Mouse (Mus musculus): ENCODE data around the gene Stard8. TPM values are rescaled to one million over a fixed set of nuclear protein-coding genes. Genes with fewer than 3 reads are reported as not detected.
"Not testable (repeated sequence)": the region's sequence is repeated elsewhere in the genome, so short reads cannot be mapped to it uniquely, and the experiment has no call there.

The Stard8 gene
- 15.9 and 17.5 TPM in 2 replicates for polyA plus RNA-seq (2016; fragmentation: Nextera tagmentation; extraction: Ambion mirVana)

DNA sequence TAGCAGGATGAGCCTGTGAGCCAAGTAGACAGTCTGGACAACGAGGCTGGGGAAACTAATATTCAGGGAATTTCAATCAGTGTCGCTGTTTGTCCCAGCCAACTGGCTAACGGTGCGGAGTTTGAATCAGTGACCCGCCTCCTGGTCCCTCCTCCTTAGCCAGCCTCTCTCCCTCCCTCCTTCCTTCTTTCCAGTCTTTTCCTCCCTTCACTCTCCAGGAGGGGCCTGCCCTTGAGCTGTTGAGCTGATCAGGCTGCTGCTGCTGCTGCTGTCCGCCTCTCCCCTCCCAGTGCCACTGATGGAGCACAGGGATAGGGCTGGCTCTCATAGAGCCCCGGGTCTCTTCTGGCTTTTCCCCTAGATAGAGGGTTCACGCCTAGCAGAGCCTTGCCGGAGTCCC lies at the start of gene Stard8:
TSS of gene Stard8 (plus strand) at position 203 of the 400 bp plus-strand sequence.
- H3K27me3 ChIP-seq (ENCODE audit: insufficient read depth, poor library complexity, severe bottlenecking), result peaks cover 58% of the 10 kb centered on the region
- no peaks in the 10 kb centered on the region for H3K4me1 ChIP-seq (replicated peaks)
- no peak within 1 kb of the TSS for H3K4me3 ChIP-seq
- 48% methylated on average over 9 of the region's 9 CpGs for WGBS
- 0 out of 2 replicates have a peak within 1 kb of the TSS, but pooled peaks have one; percentile 16 for H3K27ac ChIP-seq
- no peaks in the 10 kb centered on the region for H3K9me3 ChIP-seq
- no peaks in the 10 kb centered on the region for H3K36me3 ChIP-seq
- DNase-seq (ENCODE audit: low spot score), result no peak

DNA sequence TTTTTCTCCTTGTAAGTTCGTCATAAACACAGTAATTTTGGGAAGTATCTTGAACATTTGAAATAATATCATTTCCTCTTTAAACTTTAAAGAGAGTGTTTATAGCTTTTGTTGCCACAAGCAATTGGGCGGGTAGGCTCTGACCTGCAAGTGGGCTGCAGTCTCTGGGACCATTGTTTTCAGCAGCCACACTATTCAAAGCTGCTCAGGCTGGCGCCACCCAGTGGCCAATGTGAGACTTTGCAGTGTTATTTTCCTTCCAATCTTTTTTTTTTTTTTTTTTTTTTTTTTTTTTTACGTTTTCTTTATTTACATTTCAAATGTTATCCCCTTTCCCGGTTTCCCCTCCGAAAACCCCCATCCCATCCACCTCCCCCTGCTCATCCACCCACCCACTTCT lies 49.1 kb upstream of the Stard8 start:
- 19% methylated on average over 6 of the region's 6 CpGs for WGBS
- no peaks in the 10 kb centered on the region for H3K36me3 ChIP-seq
- H3K27ac ChIP-seq, result no peak overlapping the region
- peak; percentile 30 for DNase-seq (ENCODE audit: low spot score)
- no peaks in the 10 kb centered on the region for H3K9me3 ChIP-seq
- no peaks in the 10 kb centered on the region for H3K4me1 ChIP-seq (replicated peaks)
- H3K27me3 ChIP-seq (ENCODE audit: insufficient read depth, poor library complexity, severe bottlenecking), result no peaks in the 10 kb centered on the region
- no peak overlapping the region for H3K4me3 ChIP-seq

DNA sequence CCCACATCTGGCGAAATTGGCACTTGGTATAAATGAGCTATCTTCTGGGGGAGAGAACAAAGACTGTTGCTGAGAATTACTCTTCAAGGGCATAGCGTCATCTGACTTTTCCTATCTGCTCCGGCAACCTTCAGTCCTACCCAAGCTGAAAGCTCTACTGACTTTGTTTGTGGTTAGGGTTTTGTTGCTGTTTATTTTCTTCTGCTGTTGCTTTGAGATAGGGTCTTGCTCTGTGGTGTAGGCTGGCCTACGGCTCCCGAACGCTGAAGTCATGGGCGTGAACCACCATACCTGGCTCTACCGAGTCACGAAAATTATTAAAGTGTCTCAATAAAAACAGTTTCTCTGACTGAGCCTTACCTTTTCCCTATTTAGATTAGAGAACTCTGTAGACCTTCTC lies 44.8 kb upstream of the Stard8 start:
- no peak for DNase-seq (ENCODE audit: low spot score)

DNA sequence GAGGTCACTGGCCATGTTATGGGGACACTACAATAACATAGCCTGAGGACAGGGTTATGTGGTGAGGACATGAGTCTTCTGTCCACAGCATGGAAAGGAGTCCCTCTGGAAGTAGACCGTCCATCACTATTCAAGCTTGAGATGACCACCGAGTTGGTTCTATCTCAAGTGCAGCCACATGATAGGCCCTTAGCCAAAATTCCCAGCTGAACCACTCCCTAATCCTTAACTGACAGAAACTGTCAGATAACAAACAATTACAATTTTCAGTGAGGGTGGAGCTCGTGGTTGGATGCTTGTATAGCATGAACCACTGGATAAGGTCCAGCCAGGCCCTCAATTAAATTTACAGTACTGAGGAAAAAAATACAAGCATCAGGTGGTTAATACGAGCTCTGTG lies 44.0 kb upstream of the Stard8 start:
- Histone ChIP-seq H3K4me3 (no peak overlapping the region), H3K9me3 (no peaks in the 10 kb centered on the region), H3K27me3 (ENCODE audit: insufficient read depth, poor library complexity, severe bottlenecking) (peaks cover 6% of the 10 kb centered on the region), H3K4me1 (replicated peaks) (no peaks in the 10 kb centered on the region), H3K27ac (no peak overlapping the region), H3K36me3 (no peaks in the 10 kb centered on the region)
- DNase-seq (ENCODE audit: low spot score), result no peak
- 84% methylated on average over 4 of the region's 4 CpGs for WGBS

More for the DNA sequence above, 44.8 kb upstream of the Stard8 start:
- no peak overlapping the region for H3K4me3 ChIP-seq
- no peaks in the 10 kb centered on the region; the same call in 1 of the 2 replicates for H3K27me3 ChIP-seq (ENCODE audit: insufficient read depth, poor library complexity, severe bottlenecking)
- H3K36me3 ChIP-seq, result no peaks in the 10 kb centered on the region
- H3K27ac ChIP-seq, result no peak overlapping the region
- no peaks in the 10 kb centered on the region for H3K9me3 ChIP-seq
- 90% methylated on average over 9 of the region's 9 CpGs for WGBS
- H3K4me1 ChIP-seq (replicated peaks), result no peaks in the 10 kb centered on the region

DNA sequence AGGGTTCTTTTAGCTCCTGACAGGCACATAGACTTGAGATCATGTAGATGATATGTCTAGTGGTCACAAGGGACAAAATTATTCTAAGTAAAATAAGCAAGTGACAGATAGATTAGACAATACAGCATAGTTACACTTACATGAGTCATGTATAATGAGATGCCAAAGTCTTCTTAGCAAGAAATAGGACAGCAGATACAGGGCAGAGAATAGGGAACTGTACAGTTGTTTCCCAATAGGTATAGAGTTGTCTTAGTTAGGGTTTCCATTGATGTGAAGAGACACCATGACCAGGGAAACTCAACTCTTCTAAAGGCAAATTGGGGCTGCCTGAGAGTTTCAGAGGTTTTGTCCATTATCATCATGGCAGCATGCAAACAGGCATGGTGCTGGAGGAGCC lies 39.3 kb upstream of the Stard8 start:
- H3K4me3 ChIP-seq, result no peak overlapping the region

DNA sequence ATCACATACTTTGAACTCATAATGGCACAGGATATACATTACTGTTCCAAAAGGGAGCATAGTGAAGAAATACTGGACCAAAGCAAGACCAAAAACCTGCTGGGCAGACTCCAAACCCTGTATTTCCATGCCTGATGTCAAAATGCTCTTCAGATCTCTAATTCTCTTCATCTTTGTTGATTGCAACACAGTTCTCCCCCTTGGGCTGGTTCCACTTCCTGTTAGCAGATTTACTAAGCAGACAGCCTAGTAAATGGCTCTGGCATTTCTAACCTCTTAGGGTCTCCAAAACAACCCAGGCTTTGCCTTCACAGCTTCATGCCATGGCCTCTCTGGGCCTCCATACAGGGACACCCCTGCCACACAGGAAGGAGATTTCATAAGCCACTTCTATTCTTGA lies 38.5 kb upstream of the Stard8 start:
- Histone ChIP-seq H3K27ac (no peak overlapping the region), H3K36me3 (no peaks in the 10 kb centered on the region), H3K4me3 (no peak overlapping the region), H3K9me3 (no peaks in the 10 kb centered on the region), H3K27me3 (ENCODE audit: insufficient read depth, poor library complexity, severe bottlenecking) (peaks cover 11% of the 10 kb centered on the region), H3K4me1 (replicated peaks) (no peaks in the 10 kb centered on the region)
- no peak for DNase-seq (ENCODE audit: low spot score)

More for the DNA sequence above, 39.3 kb upstream of the Stard8 start:
- Histone ChIP-seq H3K27me3 (ENCODE audit: insufficient read depth, poor library complexity, severe bottlenecking) (peaks cover 11% of the 10 kb centered on the region), H3K4me1 (replicated peaks) (no peaks in the 10 kb centered on the region), H3K27ac (no peak overlapping the region), H3K36me3 (no peaks in the 10 kb centered on the region), H3K9me3 (no peaks in the 10 kb centered on the region)
- DNase-seq (ENCODE audit: low spot score), result no peak

DNA sequence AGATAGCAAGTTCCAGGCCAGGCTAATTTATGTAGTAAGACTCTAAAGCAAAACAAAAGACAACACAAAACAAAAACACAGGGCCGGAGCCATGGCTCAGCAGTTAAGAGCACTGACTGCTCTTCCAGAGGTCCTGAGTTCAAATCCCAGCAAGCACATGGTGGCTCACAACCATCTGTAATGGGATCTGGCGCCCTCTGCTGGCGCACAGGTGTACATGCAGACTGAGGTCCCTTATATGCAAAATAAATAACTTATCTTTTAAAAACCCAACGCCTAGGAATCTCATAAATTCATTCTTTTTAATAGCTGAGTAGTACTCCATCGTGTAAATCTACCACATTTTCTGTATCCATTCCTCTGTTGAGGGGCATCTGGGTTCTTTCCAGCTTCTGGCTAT lies 16.4 kb upstream of the Stard8 start:
- not testable (repeated sequence) for H3K36me3 ChIP-seq; H3K27me3 ChIP-seq (ENCODE audit: insufficient read depth, poor library complexity, severe bottlenecking); H3K9me3 ChIP-seq; H3K4me1 ChIP-seq (replicated peaks); H3K27ac ChIP-seq; DNase-seq (ENCODE audit: low spot score); H3K4me3 ChIP-seq
- WGBS, result 50% methylated on average over 5 of the region's 5 CpGs

DNA sequence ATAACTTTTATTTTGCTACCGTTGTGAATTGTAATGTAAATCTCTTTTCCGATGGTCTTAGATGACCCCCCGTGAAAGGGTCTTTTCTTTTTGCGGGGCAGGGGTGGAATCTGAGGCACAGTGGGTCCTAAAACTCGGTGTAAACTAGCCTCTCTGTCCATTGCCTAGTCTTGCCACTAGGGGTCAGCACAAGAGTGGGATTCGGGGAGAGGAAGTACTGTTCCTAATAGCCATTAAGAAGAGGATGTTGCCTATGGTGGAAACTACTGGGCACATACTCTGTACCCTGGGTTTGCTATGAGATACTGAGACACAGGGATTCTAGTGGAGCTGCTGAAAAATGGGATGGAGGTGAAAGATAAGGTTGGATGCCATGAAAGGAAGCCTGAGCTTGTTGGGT lies 13.5 kb upstream of the Stard8 start:
- Histone ChIP-seq H3K27me3 (ENCODE audit: insufficient read depth, poor library complexity, severe bottlenecking) (peaks cover 4% of the 10 kb centered on the region; the same call in 1 of the 2 replicates), H3K36me3 (no peaks in the 10 kb centered on the region), H3K4me3 (no peak overlapping the region), H3K4me1 (replicated peaks) (no peaks in the 10 kb centered on the region), H3K9me3 (no peaks in the 10 kb centered on the region), H3K27ac (no peak overlapping the region)
- DNase-seq (ENCODE audit: low spot score), result peak; percentile 37
- 40% methylated on average over 6 of the region's 6 CpGs for WGBS

DNA sequence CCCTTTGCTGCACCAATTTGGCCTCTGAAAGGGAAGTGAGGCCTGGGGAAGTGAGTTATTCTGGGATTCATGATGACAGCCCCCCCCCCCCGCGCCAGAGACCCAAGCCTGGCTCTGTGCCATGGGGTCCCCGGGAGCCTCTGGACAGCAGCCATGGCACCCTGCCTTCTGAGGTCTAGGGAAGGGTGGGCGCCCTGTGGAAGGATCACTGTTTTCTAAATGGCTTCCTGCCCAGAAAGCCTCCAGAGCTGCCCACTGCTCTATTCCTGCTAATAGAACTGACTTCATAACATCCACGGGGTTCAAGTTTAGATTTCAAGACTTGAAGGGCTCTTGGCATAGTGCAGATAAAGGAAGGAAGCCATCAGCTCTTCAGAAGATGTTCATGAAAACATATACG lies 983 bp upstream of the Stard8 start:
- no peaks in the 10 kb centered on the region for H3K36me3 ChIP-seq
- H3K4me3 ChIP-seq, result no peak overlapping the region
- no peaks in the 10 kb centered on the region for H3K9me3 ChIP-seq
- H3K27me3 ChIP-seq (ENCODE audit: insufficient read depth, poor library complexity, severe bottlenecking), result peaks cover 54% of the 10 kb centered on the region
- no peaks in the 10 kb centered on the region for H3K4me1 ChIP-seq (replicated peaks)
- WGBS, result 85% methylated on average over 6 of the region's 6 CpGs
- DNase-seq (ENCODE audit: low spot score), result no peak
- H3K27ac ChIP-seq, result no peak overlapping the region

DNA sequence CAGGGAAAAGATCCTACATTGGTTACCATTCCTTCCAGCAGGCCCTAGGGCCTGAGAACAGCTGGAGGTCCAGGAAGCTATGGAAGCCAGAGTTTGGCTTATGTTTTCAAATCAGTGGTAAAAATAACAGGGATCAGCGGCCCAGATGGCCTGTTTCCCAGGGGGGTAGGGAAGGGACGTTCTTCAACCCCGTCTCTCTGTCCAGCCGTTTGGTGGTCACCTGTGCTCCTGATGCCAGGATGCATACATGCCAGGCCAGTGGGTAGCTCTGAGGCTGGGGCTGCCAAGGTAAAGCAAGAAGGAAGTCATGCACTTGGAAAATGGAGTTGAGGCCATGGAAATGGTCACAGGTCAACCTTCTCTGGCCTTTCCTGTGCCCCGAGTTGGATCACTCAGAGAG lies 7.5 kb downstream of the Stard8 start:
- DNase-seq (ENCODE audit: low spot score), result no peak
- Histone ChIP-seq H3K36me3 (no peaks in the 10 kb centered on the region), H3K4me3 (no peak overlapping the region), H3K27me3 (ENCODE audit: insufficient read depth, poor library complexity, severe bottlenecking) (peaks cover 76% of the 10 kb centered on the region), H3K9me3 (no peaks in the 10 kb centered on the region), H3K4me1 (replicated peaks) (no peaks in the 10 kb centered on the region), H3K27ac (no peak overlapping the region)
- 79% methylated on average over 5 of the region's 5 CpGs for WGBS

DNA sequence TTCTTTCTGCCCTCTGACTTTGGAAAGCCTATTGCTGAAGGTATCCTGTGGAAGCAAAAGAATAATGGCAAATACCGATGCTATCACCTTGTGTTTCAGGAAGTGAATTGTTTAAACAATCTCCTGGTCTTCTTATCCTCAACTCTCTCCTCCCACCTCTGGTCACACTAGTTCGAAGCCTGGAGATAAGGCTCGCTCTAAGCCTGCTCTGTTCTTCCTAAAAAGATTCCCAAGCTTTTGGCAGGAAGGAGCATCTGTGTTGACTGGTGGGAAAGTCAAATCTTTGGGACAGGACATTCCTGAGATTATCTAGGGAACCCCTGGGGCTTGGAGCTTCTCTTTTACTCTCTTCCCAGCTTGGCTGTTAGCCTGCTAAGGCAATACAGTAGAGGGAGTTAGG lies 8.2 kb downstream of the Stard8 start:
- 79% methylated on average over 3 of the region's 3 CpGs for WGBS
- H3K4me1 ChIP-seq (replicated peaks), result no peaks in the 10 kb centered on the region
- no peaks in the 10 kb centered on the region for H3K9me3 ChIP-seq
- H3K27ac ChIP-seq, result no peak overlapping the region
- H3K4me3 ChIP-seq, result no peak overlapping the region
- H3K27me3 ChIP-seq (ENCODE audit: insufficient read depth, poor library complexity, severe bottlenecking), result peaks cover 76% of the 10 kb centered on the region
- no peaks in the 10 kb centered on the region for H3K36me3 ChIP-seq
- DNase-seq (ENCODE audit: low spot score), result no peak

DNA sequence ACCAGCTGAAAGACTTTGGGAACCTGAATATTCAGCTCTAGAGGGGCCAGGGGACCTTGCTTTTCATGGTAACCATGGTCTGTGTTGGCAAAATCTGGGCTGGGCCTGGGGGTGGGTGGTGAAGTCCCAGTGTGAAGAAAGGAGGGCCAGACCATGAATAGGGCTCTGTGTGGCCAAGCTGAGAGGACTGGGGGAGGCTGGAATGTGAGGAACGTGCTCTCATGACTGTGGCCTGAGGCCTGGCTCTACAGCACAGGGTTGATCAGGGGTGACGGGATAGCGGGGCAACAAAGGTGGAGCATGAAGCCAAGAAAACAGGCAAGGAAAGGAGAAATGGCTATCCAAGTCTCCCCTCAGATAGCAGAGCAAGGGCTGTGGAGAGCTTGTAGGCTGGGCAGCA lies 9.4 kb downstream of the Stard8 start:
- WGBS, result 67% methylated on average over 3 of the region's 3 CpGs
- Histone ChIP-seq H3K9me3 (no peaks in the 10 kb centered on the region), H3K4me3 (no peak overlapping the region), H3K4me1 (replicated peaks) (0 out of 2 replicates have a peak, but pooled peaks cover 3% of the 10 kb centered on the region), H3K27ac (no peak overlapping the region), H3K27me3 (ENCODE audit: insufficient read depth, poor library complexity, severe bottlenecking) (peaks cover 78% of the 10 kb centered on the region), H3K36me3 (no peaks in the 10 kb centered on the region)
- DNase-seq (ENCODE audit: low spot score), result no peak

DNA sequence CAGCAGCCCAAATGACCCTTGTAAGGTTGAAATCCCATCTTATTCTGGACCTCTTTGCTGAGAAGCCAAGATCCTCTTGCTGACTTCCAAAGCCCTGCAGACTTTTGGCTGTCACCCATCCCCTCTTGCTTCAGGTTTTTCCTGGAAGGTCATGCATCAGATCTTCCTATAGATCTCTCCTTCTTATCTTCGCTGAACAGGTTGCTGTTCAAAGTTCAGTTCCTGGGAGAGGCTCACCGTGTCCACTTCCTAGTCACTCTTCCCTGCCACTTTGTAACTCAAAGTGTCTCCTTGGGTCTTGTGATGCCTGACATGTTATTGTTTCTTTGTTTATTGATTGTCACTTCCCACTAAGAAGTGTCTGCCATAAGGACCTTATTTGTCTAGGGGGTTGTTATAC lies 12.7 kb downstream of the Stard8 start:
- H3K27ac ChIP-seq, result no peak overlapping the region
- WGBS, result 77% methylated on average over 2 of the region's 2 CpGs
- H3K4me1 ChIP-seq (replicated peaks), result peaks cover 13% of the 10 kb centered on the region; the same call in 1 of the 2 replicates
- peaks cover 83% of the 10 kb centered on the region for H3K27me3 ChIP-seq (ENCODE audit: insufficient read depth, poor library complexity, severe bottlenecking)
- H3K9me3 ChIP-seq, result no peaks in the 10 kb centered on the region
- DNase-seq (ENCODE audit: low spot score), result no peak
- no peak overlapping the region for H3K4me3 ChIP-seq
- H3K36me3 ChIP-seq, result no peaks in the 10 kb centered on the region

DNA sequence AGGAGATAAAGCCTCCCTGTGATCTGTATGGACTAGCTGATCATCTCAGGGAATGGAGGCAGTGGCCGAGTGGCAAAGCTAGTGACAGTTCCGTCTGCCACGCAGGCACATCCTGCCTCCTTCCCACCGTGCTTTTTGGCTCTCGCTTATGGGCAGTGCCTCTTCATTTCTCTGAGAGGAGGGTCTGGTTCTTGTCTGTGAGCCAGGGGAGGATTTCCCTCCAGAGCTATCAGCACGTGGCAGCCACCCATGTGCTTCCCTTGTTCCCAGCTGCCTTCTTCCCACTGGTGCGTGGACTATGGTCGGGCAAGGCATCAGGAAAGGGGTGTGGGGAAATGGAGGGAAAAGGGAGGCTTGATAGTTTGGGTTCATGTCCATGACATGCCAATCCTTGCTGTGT lies 13.9 kb downstream of the Stard8 start:
- H3K4me3 ChIP-seq, result no peak overlapping the region
- no peaks in the 10 kb centered on the region for H3K36me3 ChIP-seq
- no peak for DNase-seq (ENCODE audit: low spot score)
- peaks cover 83% of the 10 kb centered on the region for H3K27me3 ChIP-seq (ENCODE audit: insufficient read depth, poor library complexity, severe bottlenecking)
- H3K9me3 ChIP-seq, result no peaks in the 10 kb centered on the region
- H3K27ac ChIP-seq, result no peak overlapping the region
- WGBS, result 78% methylated on average over 8 of the region's 8 CpGs
- peaks cover 13% of the 10 kb centered on the region; the same call in 1 of the 2 replicates for H3K4me1 ChIP-seq (replicated peaks)

Data from hindbrain, embryonic 10.5 days (tissue).